Mouse (Mus musculus) cerebellum, adult 2 months (tissue): ENCODE results near the gene Asb1. TPM values are rescaled to one million over a fixed set of nuclear protein-coding genes. Genes with fewer than 3 reads are reported as not detected.
A peak's percentile ranks its signal among the peaks of the same experiment; 100 is the strongest.

ENCODE experiments used
- DNase-seq, 2 experiments: peaks; one replicate each; pipeline ENCODE4 v3.0.0; 2021
- H3K27ac ChIP-seq: fragments of 200-500 bp; 2 replicates; pipeline ENCODE4 v1.5.1; 2012; ENCODE audit warnings: low read length, control low read depth, inconsistent platforms; ENCODE audit not compliant: insufficient read depth
- H3K27me3 ChIP-seq: fragments of 200-500 bp; 2 replicates; pipeline ENCODE4 v1.6.1; 2012; ENCODE audit warnings: inconsistent platforms, mild to moderate bottlenecking, low read length, moderate library complexity; ENCODE audit not compliant: control insufficient read depth, insufficient read depth
- H3K4me1 ChIP-seq: fragments of 200-500 bp; 2 replicates; pipeline ENCODE4 v1.6.1; 2011; ENCODE audit warnings: low read length; ENCODE audit not compliant: control insufficient read depth, insufficient read depth
- H3K4me3 ChIP-seq: fragments of 200-500 bp; replicated peaks from 2 replicates; pipeline ENCODE3; 2011; ENCODE audit warnings: mild to moderate bottlenecking, low read depth, low read length, control low read depth; ENCODE audit not compliant: insufficient read depth
- CTCF ChIP-seq: fragments of 200-500 bp; IDR thresholded peaks from 2 replicates; pipeline ENCODE4 v1.5.1; 2011; ENCODE audit warnings: low read depth, mild to moderate bottlenecking, control low read depth, low read length, moderate library complexity, borderline replicate concordance; ENCODE audit not compliant: insufficient read depth
- POLR2A ChIP-seq: fragments of 200-500 bp; IDR thresholded peaks from 2 replicates; pipeline ENCODE4 v1.6.1; 2011; ENCODE audit warnings: low read length, control low read depth, borderline replicate concordance; ENCODE audit not compliant: insufficient read depth
- WGBS: fragments of 180-500 bp; shearing (Covaris S2); methylation state at CpG from one replicate; pipeline ENCODE4 v1.1.7; 2018; 5-methylcytosine and 5-hydroxymethylcytosine counted together
- polyA plus RNA-seq: library from polyadenylated mRNA; depleted of rRNA; stranded (reverse); fragments of >200 nt; gene quantifications from 2 replicates; pipeline ENCODE4 v1.2.3, GENCODE M21; 2012

The Asb1 gene
- polyA plus RNA-seq, 1 experiment: 17.2 TPM

DNA sequence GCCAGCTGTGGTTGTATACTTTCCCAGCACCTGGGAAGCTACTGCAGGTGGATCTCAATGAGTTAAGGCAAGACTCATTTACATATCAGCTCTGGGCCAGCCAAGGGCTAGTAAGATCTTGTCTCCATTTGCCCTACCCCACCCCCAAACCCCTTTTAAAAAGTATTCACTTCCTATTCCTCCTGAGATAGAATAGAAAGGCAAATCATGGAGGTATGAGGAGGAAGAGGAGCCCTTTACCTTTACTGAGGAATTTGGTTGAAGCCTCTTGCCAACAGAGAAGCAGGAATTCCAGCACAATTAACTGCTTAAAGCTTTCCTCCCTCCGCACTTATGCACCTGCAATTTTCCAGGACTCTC is 1.8 kb upstream of the Asb1 start:
- Histone ChIP-seq H3K4me3 (no peak overlapping the region), H3K27ac (no peak overlapping the region), H3K4me1 (peaks cover 5% of the 10 kb centered on the region; the same call in 1 of the 2 replicates), H3K27me3 (no peaks in the 10 kb centered on the region)
- TF ChIP-seq CTCF (no peak), POLR2A (no peak)
- no peak for DNase-seq
- 58% methylated on average over 1 of the region's 1 CpGs for WGBS

DNA sequence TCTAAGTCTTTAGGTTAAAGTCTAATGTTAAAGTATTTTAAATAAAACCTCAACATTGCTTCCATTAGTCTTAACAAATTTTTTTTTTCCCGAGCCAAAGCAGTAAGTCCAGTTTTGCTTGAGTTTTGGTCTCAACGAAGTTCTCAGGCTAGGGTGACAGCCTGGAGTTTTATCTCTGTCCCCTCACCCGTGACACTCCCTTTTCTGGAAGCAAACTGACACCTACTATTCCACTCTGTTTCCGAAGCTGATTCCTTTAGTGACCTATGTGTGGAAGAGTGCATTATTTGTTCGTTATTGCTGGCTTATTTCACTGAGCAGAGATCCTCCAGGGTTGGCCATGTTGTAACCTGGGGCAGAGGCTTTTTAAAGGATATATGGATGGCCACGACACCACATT is 1.1 kb upstream of the Asb1 start:
- Histone ChIP-seq H3K27ac (no peak overlapping the region), H3K4me1 (peaks cover 5% of the 10 kb centered on the region; the same call in 1 of the 2 replicates), H3K4me3 (no peak overlapping the region), H3K27me3 (no peaks in the 10 kb centered on the region)
- DNase-seq: no peak
- 23% methylated on average over 6 of the region's 6 CpGs for WGBS
- no peak for TF ChIP-seq POLR2A
- TF ChIP-seq CTCF: no peak

DNA sequence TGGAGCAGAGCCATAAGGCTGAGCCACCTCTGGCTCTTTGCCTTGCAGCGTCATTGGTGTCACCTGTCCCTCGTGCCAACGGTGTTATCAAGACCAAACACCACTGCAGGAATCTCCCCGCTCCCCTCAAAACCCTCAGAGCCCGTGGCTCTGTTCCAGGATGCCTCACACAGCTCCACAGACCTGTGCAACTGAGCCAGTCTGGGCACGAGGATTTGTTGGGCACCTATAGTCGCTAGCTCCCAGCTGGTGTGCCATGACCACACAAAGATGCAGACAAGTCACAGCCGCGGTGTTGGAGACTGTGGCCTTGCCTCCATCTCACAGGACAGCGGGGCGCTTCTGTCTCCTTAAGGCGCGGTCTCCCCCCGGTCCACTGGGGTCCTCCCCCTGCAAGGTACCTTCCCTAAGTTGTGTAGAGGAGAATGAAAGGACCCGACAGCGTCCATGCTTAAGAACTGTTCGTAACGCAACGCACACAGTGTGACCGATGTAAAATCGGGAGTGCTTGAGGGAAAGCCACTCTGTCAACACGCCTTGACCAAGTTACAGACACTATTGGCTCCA is 557 bp upstream of the Asb1 start:
- H3K27ac ChIP-seq: no peak overlapping the region
- DNase-seq: peak in 1 of 2 experiments; percentile 46
- no peaks in the 10 kb centered on the region for H3K27me3 ChIP-seq
- peaks cover 5% of the 10 kb centered on the region; the same call in 1 of the 2 replicates for H3K4me1 ChIP-seq
- WGBS: under 1% methylated on average over 22 of the region's 22 CpGs
- peak overlapping the region; percentile 66 for H3K4me3 ChIP-seq
- TF ChIP-seq CTCF (no peak), POLR2A (no peak)

DNA sequence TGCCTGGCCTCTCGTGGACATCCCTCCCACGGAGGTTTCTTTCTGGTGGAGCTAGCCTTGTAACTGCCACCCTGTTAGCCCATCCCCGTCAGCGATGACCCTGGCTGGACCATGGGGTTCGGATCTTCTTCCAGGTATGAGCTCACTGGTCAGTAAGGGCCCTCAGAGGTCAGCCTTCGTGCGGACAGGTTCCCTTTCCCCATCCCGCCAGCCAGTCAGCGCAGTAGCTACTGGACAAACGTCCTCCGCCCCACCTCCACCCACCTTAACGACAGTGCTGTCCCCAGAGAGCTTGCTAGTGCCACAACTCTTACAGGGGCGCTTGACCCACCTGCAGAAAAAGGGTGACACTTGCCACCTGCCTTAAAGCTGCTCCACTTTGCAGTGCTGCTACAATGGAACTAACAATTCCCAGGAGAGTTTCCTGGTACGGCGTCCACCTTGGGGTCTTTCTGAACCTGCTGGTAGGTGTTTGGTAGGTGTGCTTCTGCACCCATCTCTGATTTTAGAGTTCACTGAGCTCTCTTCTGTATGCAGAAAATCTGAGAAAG is 773 bp downstream of the Asb1 start:
- H3K4me1 ChIP-seq: peaks cover 5% of the 10 kb centered on the region; the same call in 1 of the 2 replicates
- 12% methylated on average over 15 of the region's 15 CpGs for WGBS
- H3K27ac ChIP-seq: no peak overlapping the region
- peak in 1 of 2 experiments; percentile 22 for DNase-seq
- TF ChIP-seq POLR2A (no peak), CTCF (no peak)
- peak overlapping the region; percentile 66 for H3K4me3 ChIP-seq
- no peaks in the 10 kb centered on the region for H3K27me3 ChIP-seq

DNA sequence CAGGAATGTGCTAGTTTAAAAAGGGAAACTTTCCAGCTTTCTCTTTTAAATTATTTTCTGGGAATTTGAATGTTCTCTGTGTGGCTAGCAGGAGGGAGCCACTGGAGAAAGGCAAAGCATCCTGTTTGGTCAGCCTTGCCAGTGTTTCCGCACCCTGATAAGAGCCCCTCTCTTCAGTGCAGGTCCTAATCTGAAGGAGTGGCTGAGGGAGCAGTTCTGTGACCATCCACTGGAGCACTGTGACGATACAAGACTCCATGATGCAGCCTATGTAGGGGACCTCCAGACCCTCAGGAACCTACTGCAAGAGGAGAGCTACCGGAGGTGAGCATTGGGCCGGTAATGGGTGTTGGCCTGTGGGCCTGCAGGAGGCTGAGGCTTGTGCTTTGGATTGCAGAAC is 3.6 kb downstream of the Asb1 start:
- Histone ChIP-seq H3K4me3 (no peak overlapping the region), H3K27ac (no peak overlapping the region), H3K27me3 (no peaks in the 10 kb centered on the region), H3K4me1 (peaks cover 5% of the 10 kb centered on the region; the same call in 1 of the 2 replicates)
- no peak for TF ChIP-seq CTCF
- no peak for TF ChIP-seq POLR2A
- no peak for DNase-seq
- WGBS: 93% methylated on average over 4 of the region's 4 CpGs

DNA sequence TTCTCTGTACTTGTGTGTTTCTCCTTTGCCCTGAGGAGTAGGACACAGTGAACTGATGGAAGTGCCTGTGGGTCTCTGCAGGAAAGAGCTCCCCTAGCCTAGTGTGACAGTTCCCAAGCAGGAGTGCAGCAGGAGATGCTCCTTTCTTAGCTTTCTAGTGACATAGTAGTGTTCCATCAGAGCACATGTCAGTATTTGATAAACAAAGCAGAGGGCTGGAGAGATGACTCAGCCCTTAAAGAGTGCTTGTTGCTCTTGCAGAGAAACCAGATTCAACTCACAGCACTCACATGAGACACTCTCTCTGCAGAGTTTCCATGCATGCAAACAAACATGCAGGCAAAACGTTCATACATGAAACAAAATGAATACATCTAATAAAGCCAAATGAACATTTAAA is 4.9 kb downstream of the Asb1 start:
- DNase-seq: no peak
- TF ChIP-seq CTCF (no peak), POLR2A (no peak)
- no peaks in the 10 kb centered on the region for H3K27me3 ChIP-seq
- H3K4me1 ChIP-seq: peaks cover 5% of the 10 kb centered on the region; the same call in 1 of the 2 replicates
- H3K27ac ChIP-seq: no peak overlapping the region
- H3K4me3 ChIP-seq: no peak overlapping the region
- WGBS: 93% methylated on average over 1 of the region's 1 CpGs

DNA sequence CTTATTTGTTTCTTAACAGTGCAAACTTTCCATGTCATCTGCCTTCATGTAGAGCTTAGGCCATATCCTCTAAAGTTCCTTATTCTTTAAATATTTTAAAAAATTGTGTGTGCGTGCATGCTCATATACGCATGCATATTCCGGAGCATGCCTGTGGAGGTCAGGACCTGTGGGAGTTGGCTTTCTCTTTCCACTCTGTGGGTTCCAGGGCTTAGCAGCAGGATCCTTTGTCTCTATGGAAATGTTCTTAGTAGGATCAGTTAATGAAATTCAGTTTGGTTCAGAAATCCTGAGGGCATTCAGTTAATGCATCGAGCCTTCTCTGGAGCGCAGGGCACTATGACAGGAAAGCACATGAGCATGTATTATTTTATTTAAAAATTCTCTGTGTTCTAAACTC is 7.2 kb downstream of the Asb1 start:
- no peak overlapping the region for H3K27ac ChIP-seq
- no peaks in the 10 kb centered on the region for H3K4me1 ChIP-seq
- H3K4me3 ChIP-seq: no peak overlapping the region
- TF ChIP-seq POLR2A (no peak), CTCF (no peak)
- no peaks in the 10 kb centered on the region for H3K27me3 ChIP-seq
- DNase-seq: no peak
- 69% methylated on average over 5 of the region's 5 CpGs for WGBS

DNA sequence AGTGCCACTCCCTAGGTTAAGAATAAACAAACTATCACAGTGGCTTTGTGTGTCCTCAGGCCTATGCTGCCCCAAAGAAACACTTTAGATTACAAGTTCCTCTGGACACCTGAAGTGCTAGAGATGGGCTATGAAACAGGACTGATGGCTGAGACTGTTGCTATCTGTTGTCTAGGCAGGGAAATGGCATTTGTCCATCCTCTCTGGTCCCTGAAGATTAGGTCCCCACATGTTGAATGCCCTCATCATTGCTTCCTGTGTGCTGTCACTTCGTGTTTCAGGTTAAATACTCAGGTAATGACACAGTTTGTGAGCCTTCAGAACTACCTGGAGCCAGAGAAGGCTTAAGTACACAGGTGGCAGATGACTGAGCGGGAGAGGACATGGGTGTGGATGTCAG is 8.7 kb downstream of the Asb1 start:
- TF ChIP-seq CTCF: no peak
- no peak for TF ChIP-seq POLR2A
- 87% methylated on average over 2 of the region's 2 CpGs for WGBS
- no peak for DNase-seq
- Histone ChIP-seq H3K27me3 (no peaks in the 10 kb centered on the region), H3K27ac (no peak overlapping the region), H3K4me1 (no peaks in the 10 kb centered on the region; the same call in 1 of the 2 replicates), H3K4me3 (no peak overlapping the region)

DNA sequence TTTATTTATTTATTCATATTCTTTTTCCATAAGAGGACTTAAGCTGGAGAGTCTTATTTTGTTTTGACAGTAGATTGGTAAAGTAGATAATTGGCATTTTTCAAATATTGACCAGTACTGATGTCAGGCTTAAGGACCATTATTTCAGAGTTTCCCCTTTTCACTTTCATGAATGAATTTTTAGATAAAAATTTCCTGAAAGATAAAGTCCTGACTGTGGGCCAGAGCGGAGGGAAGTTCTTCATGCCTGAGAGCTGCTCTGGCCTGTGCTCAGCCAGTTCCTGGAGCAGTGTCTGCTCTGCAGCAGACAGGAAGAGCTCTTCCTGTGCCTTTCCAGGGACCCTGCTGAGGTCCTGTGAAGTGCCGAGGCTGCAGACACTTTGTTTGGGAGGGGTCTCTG is 16.8 kb downstream of the Asb1 start:
- peaks cover 8% of the 10 kb centered on the region for H3K4me1 ChIP-seq
- no peaks in the 10 kb centered on the region for H3K27me3 ChIP-seq
- H3K4me3 ChIP-seq: no peak overlapping the region
- TF ChIP-seq CTCF: no peak
- no peak for TF ChIP-seq POLR2A
- no peak overlapping the region for H3K27ac ChIP-seq
- 66% methylated on average over 2 of the region's 2 CpGs for WGBS
- no peak for DNase-seq
